Mouse (Mus musculus) left cerebral cortex, postnatal 14 days (tissue): Measurements from ENCODE around the gene Eri3. TPM values are rescaled to one million over a fixed set of nuclear protein-coding genes. Genes with fewer than 3 reads are reported as not detected.

Source experiments
- DNase-seq, 2 experiments: peaks; one replicate each; pipeline ENCODE4 v3.0.0; 2021 to 2022; ENCODE audit warnings: low spot score in 2 of 2, mixed read lengths in 1 of 2
- intact Hi-C: fragments of 180-260 bp; cut with DNase I; formaldehyde crosslinking; loops from one replicate; pipeline ENCODE4 v1.15.1; 2025
- microRNA-seq, 2 experiments: library from miRNA; unstranded; fragments of <30 nt; microRNA quantifications; one replicate each; pipeline ENCODE4 v1.2.0; 2022
- total RNA-seq, 2 experiments: library from RNA; stranded (reverse); gene quantifications; 2 replicates each; pipeline ENCODE4 v1.2.3; 2021

The Eri3 gene
- total RNA-seq, 2 experiments from 2014 or later: 229 to 246 TPM

DNA sequence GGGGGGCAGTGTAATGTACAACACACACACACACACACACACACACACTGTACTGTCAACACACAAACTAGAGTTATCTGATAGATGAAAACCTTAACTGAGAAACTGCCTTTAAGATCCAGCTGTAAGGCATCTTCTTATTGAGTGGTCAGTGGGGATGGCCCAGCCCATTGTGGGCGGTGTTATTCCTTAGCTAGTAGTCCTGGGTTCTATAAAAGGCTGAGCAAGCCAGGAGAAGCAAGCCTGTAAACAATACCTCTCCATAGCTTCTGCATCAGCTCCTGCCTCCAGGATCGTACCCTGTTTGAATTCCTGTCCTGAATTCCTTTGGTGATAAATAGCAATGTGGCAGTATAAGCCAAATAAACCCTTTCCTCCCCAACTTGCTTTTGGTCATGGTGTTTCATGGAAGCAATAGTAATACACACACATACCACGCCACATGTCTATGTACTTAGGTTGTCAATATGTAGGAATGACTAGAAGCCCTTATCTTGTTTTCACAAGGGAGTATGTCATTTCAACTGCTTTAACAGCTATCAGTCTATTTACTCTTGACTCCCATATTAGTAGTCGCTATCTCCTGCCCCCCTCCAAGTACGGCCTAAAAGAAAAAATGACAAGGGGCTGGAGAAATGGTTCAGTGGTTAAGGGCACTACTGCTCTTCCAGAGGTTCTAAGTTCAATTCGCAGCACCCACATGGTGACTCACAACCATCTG, 133.0 kb downstream of the Eri3 start:
- DNase-seq: no peak
- intact Hi-C loops: no loop called here

- no peak for DNase-seq
- intact Hi-C loops: no loop called here
These were observed 136.2 kb downstream of the Eri3 start for GRCm38 (mm10) chr4:117686354-117686753.

- peak; percentile 69 to 78 for DNase-seq
- intact Hi-C loops: loop anchor here (1.0 kb wide), 1 partner anchor 66 kb away; no protein-coding TSS in a partner anchor
These were observed 155.2 kb downstream of the Eri3 start for GRCm38 (mm10) chr4:117705361-117705760.

DNA sequence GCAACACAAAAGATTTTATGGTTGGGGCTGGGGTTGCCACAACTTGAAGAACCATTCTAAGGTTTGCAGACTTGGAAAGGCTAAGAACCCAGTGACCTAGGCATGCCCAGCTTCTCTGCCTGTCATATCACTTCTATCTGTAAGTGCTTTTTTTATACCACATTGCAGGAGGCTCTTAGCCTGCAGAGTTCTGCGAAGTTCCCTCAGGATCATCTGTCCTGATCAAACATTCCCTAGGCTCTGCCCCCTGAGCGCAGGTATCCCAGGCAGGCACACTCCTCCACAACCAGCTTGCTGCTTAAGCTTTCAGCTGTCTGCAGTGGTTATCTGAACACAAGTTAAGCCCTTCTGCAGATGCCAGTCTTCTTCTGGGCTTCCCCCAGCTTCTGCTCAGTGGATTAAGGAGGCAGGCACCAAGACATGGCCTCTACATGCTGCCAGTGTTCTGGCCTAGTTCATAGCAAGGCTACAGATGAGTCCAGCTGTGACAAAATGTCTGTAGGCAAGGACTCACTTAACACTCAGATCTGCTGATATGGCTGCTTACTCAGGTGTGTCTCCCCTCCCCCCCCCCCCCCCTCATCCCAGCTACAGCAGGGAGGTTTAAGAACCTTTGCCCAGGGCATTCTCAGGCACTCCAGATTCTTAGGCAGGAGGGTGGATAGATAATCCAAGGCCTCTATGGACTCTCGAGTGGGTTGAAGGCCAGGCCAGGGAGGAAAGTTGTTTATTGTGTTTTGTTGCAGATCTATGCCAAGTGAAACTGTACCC, 158.8 kb downstream of the Eri3 start:
- intact Hi-C loops: no loop called here
- no peak for DNase-seq

DNA sequence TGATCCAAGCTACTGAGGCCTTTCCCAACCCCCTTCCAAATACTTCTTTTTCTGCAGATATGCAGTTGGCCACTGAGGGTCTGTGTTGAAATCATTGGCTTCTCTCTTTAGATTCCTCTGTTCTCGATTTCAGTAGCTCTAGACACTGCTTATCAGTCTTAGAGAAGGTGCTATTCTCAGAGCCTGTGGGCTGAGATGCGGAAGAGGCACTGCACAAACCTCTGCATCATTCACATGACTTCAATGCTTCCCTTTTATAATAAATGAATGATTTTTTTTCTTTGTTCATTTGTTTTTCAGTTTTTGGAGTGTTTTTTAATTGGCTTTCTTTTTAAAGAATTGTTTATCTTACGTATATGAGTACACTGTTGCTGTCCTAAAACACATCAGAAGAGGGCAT, 162.1 kb downstream of the Eri3 start:
- no peak for DNase-seq
- intact Hi-C loops: no loop called here

- DNase-seq: no peak
- intact Hi-C loops: no loop called here
These were observed 163.3 kb downstream of the Eri3 start for GRCm38 (mm10) chr4:117713303-117714098.

Small RNAs within 50 kb of the gene (microRNA-seq; reads per million reads assigned to microRNA genes)
- gene Gm25559: 0 reads per million in 2 experiments

Other genes with a start within 250 kb of the Eri3 start
- 100 to 1,000 TPM; 138 to 151 TPM for gene Rnf220, start 53.3 kb upstream of the Eri3 start, total RNA-seq
- 10 to 100 TPM; 35.9 to 36.0 TPM for gene Dmap1, start 131.9 kb downstream of the Eri3 start, total RNA-seq
- gene Gm12845, start 174.0 kb downstream of the Eri3 start, total RNA-seq: not detected
- gene Klf17, start 215.3 kb downstream of the Eri3 start, total RNA-seq: not detected